Mouse (Mus musculus) gastrocnemius, postnatal 10 days (tissue): ENCODE results near the gene Nanp. TPM values are rescaled to one million over a fixed set of nuclear protein-coding genes. Genes with fewer than 3 reads are reported as not detected.

Source experiments
- DNase-seq: peaks from one replicate; pipeline ENCODE4 v3.0.0; 2021; ENCODE audit warnings: mixed read lengths
- total RNA-seq, 2 experiments: library from RNA; stranded (reverse); gene quantifications; 2 replicates each; pipeline ENCODE4 v1.2.3; 2021

Nanp gene
- total RNA-seq, 2 experiments from 2014 or later = 5.6 to 7.6 TPM

- no peak for DNase-seq
Observed at GRCm38 (mm10) chr2:150997618-150998017, 41.6 kb downstream of the Nanp start.

DNA sequence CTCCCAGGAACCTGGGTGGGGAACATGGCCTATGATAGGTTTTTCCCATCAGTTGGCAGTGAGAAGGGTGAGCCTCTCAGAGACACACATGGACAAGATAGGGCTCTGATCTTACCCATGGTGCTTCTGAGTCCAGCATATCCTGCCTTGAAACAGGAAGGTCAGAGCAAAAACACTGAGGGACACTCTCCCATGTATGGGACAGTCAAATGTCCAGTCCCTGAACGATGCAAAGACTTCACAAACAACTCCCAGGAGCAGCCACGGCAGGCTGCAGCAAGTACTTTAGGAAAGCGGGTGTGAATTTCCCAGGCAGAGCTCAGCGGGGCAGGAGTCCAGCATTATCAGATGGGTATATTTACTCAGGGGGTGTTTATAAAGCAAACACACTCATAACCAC lies 43.9 kb downstream of the Nanp start:
- no peak for DNase-seq

DNA sequence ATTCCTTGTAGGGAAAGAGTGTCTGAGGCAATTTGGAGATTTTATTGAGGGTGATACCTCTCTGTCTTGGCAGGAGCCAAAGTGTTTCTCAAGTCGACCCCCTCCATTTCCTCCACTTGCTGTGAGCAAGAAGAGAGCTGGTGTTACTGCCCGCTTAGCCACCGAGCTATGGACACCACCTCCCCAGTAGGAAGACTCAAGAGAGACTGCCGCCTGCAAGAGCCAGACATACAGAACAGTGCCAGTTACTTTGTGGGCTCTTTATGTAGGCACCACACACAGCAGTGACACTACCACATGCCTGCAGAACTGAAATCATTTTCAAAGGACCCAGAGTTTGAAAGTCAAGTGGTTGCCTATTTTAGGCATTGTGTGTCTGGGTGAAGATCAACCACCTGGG lies 48.1 kb downstream of the Nanp start:
- no peak for DNase-seq

DNA sequence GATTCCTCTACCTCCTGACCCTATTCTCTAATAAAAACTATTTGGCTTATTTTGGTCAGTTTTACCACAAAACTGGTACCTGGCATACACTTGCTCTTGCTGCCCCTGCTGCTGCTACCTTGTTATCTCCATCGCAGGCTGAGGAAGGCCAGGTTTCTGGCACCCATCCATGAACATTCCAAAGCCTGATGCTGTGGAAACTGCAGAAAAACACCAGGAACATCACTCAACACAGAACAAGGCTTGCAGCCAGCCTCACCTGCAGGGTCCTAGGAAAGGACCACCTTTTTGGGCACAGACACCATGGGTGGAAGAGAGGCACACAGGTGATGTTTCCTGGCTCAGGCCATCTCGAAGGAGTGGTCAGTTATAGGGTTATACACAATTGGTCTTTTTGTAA lies 48.7 kb downstream of the Nanp start:
- no peak for DNase-seq

DNA sequence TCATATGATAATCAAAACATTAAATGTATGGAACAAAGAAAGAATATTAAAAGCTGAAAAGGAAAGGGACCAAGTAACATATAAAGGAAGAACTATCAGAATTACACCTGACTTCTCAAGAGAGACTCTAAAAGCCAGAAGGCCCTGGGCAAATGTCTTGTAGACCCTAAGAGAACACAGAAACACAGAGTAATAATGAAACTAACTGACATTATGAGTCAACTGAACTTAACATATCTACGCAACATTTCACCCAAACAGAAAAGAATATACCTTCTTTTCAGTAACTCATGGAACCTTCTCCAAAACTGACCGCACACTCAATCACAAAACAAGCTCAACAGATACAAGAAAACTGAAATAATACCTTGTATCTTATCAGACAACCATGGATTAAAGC lies 53.8 kb downstream of the Nanp start:
- no peak for DNase-seq

- DNase-seq = no peak
Observed at GRCm38 (mm10) chr2:150982051-150982450, 57.1 kb downstream of the Nanp start.

- DNase-seq = no peak
Observed at GRCm38 (mm10) chr2:150981524-150981923, 57.7 kb downstream of the Nanp start.

DNA sequence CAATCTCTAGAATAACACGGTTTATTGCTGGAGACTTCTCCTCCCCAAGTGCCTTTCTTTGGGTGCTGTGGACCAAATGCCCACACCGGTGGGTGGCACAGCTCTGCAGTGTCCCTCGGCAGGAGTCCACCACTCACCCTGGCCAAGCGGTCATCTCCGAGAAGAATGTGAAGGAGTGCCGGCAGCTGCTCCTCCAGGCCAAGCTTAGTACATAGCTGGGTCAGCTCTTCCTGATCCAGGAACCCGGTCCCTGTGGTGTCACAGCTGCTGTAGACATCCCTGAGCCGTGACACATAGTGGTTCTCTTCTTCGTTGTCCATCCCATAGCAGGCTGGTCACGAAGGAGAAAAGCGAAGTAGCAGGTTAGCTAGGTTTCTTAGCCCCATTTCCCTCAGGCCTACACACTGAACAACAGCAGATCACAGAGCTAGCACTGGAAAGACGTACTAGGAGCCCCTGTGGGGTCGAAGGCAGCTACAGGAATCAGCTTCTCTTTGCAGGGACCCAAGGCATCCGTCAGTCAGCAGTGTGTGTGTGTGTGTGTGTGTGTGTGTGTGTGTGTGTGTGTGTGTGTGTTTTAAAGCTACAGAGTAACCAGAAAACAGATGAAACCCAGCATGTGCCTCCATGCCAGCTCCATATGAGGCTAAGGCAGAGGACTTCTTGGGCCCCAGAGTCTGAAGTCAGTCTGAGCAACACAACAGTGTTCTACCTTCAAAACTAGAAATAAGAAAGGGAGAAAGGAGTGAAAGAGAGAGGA lies 59.2 kb downstream of the Nanp start:
- DNase-seq = no peak

Other genes starting within 250 kb of the Nanp start
- gene Abhd12, start 134.7 kb downstream of the Nanp start, total RNA-seq = 10 to 100 TPM; 28.0 to 32.3 TPM
- 1 to 10 TPM; 3.6 to 4.5 TPM for gene Gins1, start 134.0 kb downstream of the Nanp start, total RNA-seq
- gene Ninl, start within 50 bp of the Nanp start, total RNA-seq = 1 to 10 TPM in 1 of 2 experiments, under 1 TPM in 1; 0.99 to 1.4 TPM
- not detected for gene Gm14151, start 53.0 kb upstream of the Nanp start, total RNA-seq
- not detected for gene Gm14147, start 58.8 kb upstream of the Nanp start, total RNA-seq